Mouse (Mus musculus): Measurements from ENCODE around the gene Mbip.

Gene Mbip

DNA sequence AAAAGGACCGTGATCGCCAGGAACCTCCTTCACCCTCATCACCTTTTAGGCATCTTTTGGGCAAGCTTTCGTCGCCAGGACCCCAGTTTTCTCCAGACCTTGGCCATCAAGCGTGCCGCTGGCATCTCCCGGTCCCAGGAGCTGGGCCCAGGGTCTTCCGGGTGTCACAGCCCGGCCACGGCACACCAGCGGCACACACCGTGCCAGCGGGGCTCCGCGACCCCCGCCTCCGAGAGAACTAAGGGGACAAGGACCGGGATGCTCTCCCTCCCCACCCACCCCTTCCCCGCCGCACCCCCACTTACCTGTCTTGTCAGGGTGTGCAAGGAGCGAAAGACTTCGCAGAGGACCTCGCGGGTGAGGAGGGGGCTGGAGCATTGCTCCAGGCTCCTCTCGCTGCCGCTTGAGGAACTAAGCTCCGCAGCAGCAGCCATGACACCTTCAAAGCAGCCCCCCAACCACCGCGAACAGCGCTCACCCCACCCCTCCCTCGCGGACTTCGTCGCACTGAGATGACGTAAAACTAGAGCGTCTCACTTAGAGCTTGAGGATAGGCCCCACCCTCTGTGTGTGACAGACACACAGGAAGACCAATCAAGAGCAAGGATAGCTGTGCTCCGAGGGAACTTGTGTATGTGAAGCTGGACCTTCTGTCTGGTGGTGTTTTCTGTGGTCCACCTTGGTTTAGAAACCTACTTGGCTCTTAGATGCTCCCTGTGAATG, at the start of gene Mbip:
Gene Mbip (minus strand): TSS at position 528 of the 723 bp plus-strand sequence.
- DNase-seq (ENCODE audit: low read depth), result peak; percentile 98

DNA sequence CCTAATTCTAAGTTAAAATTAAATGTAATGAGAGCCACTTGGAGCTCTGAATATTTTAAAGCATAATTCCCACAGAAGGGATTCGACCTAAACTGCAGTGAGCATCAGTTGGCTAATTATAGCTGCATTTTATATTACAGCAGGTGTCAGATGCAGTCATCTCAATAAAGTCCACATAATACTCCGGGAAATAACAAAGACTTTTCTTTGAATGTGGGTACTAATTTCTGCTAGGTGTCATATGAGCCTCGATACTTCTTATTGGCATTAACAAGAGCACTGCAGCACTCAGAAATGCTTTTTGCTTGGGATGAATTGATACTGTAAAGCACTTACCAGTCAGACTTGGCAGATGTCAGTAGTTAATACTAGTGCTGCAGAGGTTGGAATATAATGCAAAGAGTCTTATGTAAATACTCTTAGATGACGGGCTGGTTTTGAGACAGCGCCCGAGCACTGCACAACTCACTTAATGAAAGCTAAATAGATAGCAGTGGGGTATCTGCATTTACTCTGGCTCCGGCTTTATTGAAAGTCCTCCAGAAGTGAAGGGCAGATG, 42.0 kb upstream of the Mbip start:
- DNase-seq (ENCODE audit: low read depth), result no peak

GRCm38 (mm10) chr12:56386955-56387646, 41.4 kb upstream of the Mbip start:
- DNase-seq (ENCODE audit: low read depth), result no peak

DNA sequence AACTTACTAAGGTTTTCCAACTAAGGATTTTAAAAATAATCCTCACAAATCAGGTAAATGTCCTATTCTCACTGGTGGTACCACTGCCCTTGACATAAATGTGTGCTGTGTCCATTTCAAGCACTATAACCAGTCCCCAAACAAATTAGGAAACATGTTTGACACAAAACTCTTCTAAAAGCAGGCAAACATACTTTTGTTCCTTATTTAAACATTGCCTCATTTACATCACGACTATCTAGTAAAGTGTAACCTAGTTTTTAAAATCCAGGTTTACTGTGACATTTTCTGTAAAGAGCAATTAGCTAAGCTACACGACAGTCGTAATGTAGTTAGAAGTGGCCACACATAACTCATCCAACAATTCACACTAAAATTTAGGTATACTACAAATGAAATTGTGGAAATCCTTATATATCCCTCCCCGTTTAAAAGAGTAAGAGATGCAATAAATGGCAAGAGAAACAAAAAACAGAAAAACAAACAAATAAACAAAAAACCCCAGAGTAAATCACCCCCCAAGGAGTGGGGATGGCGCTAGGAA, 851 bp downstream of the Mbip start:
- peak; percentile 24 for DNase-seq (ENCODE audit: low read depth)

GRCm38 (mm10) chr12:56339295-56340056, 6.2 kb downstream of the Mbip start:
- no peak for DNase-seq (ENCODE audit: low read depth)

DNA sequence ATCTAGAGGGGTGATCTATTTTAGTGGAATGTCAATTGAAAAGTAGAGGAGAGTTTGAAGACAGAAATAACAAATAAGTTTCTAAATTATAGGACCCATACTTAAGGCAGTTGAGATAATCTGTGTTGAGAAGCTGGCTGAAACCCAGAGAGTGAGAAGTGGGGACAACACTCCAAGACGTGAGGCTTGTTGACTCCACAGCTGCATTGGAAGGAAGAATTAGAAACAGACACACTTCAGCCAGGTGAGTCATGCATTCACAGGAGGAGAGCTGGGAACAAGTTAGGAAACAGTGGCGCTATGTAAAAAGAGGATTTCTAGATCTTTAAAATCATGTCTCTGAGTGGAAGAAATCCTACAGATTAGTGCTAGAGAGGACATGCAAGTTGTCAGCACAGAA, 12.2 kb downstream of the Mbip start:
- DNase-seq (ENCODE audit: low read depth), result no peak

GRCm38 (mm10) chr12:56332475-56332874, 13.2 kb downstream of the Mbip start:
- no peak for DNase-seq (ENCODE audit: low read depth)

- DNase-seq (ENCODE audit: low read depth), result no peak
These were observed 18.2 kb downstream of the Mbip start for GRCm38 (mm10) chr12:56327448-56327998.

GRCm38 (mm10) chr12:56325851-56326250, 19.8 kb downstream of the Mbip start:
- DNase-seq (ENCODE audit: low read depth), result peak; percentile 39

DNA sequence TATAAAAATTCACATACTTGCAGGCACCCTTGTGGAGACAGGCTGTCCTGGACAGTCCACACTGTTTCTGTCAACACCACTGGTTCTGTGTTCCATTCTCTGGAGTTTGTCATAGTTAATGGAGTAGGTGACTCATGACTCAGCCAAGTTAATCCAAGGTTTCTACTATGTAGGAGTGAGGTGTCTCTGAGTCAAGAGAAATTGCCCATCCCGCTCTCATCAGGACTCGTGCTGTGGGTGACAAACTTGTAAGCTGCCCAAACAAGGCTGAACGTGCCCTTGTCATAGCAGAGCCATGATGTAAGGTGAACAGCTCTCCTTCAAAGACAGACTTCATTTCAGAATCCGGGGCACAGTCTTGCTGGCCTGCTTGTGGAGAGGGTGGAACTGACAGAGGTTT, 26.8 kb downstream of the Mbip start:
- no peak for DNase-seq (ENCODE audit: low read depth)

GRCm38 (mm10) chr12:56318059-56318458, 27.6 kb downstream of the Mbip start:
- DNase-seq (ENCODE audit: low read depth), result no peak

DNA sequence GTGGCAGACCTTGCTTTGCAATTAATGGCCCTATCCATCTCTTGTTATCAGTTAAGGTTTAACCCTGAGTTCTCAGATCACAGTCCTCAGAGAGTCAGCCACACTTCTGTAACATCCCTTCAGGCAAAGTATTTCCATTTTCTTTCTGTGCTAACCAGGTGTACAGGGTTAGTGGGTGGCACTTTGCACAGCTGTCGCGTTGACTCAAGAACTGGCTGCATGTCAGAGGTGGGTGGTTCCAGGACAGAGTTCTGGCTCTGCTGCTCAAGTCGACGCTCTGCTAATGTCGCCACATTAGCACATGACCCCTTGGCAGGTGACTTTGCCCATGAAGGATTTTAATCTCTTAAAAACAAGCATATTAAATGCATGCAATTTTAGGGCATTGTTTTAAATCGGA, 39.9 kb downstream of the Mbip start:
- DNase-seq (ENCODE audit: low read depth), result no peak

DNA sequence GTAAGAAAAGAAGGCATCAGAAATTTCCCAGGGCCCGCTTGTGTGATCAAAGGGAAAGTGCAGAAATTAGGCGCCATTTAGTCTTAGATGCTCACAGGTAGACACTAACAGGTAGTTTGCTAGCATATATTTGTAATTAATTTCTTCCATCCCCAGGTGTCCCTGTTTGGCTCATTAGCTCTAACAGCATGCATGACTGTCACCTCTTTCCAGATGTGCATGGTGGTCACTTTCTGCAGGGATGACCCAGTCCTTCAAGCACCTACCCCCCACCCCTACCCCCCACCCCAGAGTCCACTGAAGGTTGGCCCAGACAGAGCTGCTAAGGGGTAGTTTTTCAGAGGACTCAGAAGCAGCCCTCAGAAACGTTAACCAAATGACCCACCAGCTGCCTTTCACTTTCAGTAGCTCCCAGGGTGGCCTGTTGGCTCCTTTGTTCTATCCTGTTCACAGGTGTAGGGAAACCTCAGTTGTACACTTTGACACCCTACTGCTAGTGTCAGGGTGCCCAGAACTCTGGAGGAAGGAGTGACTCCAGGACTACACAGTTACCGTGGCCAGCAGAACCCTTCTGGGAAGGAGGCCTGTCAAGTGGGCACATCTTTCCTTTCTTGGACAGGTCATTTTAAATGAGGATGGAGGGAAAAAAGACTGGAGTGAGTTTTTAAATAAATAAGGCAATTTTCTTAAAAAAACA, 43.2 kb downstream of the Mbip start:
- no peak for DNase-seq (ENCODE audit: low read depth)

DNA sequence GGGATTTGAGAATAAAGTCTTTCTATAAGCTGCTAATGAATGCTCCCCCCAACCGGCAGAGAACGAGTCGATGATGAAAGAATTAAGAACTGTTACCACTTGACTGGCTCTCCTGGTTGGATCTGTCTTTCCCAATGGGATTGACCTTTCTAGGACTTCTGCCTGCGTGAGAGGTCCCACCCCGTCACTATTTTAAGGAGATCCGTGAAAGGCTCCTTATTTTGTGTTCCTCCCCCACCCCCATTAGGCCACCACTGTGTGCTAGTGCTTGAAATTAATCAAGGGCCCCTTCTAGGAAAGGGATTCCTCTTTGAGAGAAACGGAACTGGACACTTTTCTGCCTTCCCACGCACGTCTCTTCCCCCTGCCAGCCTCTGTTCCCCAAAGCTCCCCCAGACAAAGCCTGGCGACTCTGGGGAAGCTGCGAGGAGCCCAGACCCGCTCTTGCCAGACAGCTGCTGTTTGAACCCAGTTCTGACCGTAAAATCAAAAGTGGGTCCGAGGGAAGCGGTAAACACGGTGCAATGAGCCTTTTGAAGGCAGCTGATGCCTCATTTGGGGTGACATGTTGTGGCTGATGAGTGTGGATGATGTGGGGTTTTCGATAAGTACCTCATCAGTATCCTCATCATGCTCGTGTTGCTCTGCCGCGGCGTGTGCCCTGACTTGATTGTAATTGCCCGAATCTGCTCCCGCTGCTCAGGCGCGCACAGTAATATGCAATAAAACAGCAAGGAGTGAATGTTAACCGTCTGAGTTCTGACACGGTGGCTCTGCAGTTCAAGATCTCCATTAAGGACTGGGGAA, 44.0 kb downstream of the Mbip start:
- DNase-seq (ENCODE audit: low read depth), result no peak

GRCm38 (mm10) chr12:56299610-56300009, 46.1 kb downstream of the Mbip start:
- no peak for DNase-seq (ENCODE audit: low read depth)

DNA sequence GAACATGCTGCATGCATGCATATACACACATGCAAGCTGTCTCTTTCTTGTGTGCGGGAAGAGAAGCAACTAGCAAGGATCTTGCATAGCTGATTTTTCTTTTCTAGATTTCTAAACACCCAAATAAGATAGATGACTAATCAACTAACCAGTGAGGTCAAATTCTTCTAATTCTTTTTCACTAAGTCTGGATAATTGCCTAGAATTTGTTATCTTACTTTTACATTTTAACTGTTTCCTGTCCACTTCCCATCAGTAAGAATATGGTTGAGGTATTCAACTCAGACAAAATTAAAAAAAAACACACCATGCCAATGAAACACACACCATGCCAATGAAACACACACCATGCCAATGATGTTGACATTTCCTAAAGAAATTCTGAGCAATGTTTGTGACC, 46.8 kb downstream of the Mbip start:
- peak; percentile 16 for DNase-seq (ENCODE audit: low read depth)

DNA sequence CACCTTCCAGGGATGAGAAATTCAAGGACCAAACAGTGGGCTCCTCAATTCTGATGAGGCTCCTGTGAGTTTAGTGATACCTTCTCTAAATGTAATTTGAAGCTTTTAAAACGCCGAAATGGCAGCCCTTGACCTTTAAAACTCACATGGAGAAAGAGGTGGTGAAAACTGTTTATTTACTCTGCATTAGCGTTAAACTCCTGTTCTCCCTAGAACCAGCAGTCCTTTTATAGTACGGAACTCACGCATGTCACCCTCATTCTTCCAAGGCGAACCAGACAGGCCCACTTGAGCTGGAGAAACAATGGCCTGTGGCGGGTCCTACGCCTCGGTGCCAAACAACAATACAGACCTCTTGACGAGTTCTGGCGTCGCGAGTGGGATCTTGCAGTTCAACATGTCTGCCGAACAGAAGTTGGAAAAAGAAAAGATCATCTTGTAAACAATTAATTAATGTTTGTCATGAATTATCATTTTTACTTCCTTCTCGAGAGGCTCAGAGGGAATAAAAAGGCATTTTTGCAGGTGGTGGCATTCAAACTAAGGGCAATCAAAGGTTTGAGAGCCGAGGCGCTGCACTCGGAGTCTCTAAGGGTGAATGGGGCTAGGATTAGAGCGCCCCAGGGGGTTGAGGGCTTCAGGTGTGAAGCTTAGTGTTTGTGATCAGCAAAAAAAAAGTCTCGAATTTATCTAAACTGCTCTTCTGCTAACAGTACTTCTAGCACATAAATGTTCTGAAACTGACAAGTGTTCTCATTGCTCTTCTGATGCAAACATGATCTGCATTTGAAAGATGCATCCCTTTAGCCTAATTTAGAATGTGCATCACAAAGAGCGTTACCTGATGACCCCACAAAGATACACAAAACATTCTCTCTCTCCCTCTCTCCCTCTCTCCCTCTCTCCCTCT, 47.5 kb downstream of the Mbip start:
- no peak for DNase-seq (ENCODE audit: low read depth)

GRCm38 (mm10) chr12:56297099-56297498, 48.6 kb downstream of the Mbip start:
- no peak for DNase-seq (ENCODE audit: low read depth)

- no peak for DNase-seq (ENCODE audit: low read depth)
These were observed 49.2 kb downstream of the Mbip start for GRCm38 (mm10) chr12:56296524-56296923.
